Mouse (Mus musculus) midbrain, embryonic 11.5 days (tissue): ENCODE results near the gene Medag. TPM values are rescaled to one million over a fixed set of nuclear protein-coding genes. Genes with fewer than 3 reads are reported as not detected.

Experiments used
- ATAC-seq: fragments of 200-750 bp; cut with Nextera tagmentation; 2 replicates; pipeline ENCODE4 v1.8.0; 2017; ENCODE audit warnings: moderate TSS enrichment, moderate library complexity; ENCODE audit not compliant: low FRiP score
- DNase-seq: peaks from one replicate; pipeline ENCODE4 v3.0.0; 2015; ENCODE audit warnings: low spot score; ENCODE audit errors: missing footprints
- H3K27ac ChIP-seq: fragments of 300-500 bp; sonication (generic); 2 replicates; pipeline ENCODE4 v1.5.1; 2014; ENCODE audit warnings: low read depth, low read length
- H3K27me3 ChIP-seq: fragments of 300-500 bp; sonication (generic); 2 replicates; pipeline ENCODE4 v1.6.1; 2014; ENCODE audit warnings: mild to moderate bottlenecking, low read length, moderate library complexity, mixed read lengths; ENCODE audit not compliant: control insufficient read depth, insufficient read depth
- H3K36me3 ChIP-seq: fragments of 300-500 bp; sonication (generic); 2 replicates; pipeline ENCODE4 v1.6.1; 2014; ENCODE audit warnings: mild to moderate bottlenecking, low read length, moderate library complexity, mixed read lengths; ENCODE audit not compliant: control insufficient read depth, insufficient read depth
- H3K4me1 ChIP-seq: fragments of 300-500 bp; sonication (generic); 2 replicates; pipeline ENCODE4 v1.6.1; 2014; ENCODE audit warnings: low read length; ENCODE audit not compliant: control insufficient read depth, insufficient read depth
- H3K4me2 ChIP-seq: fragments of 300-500 bp; sonication (generic); 2 replicates; pipeline ENCODE4 v1.6.1; 2014; ENCODE audit warnings: mild to moderate bottlenecking, moderate library complexity
- H3K4me3 ChIP-seq: fragments of 300-500 bp; sonication (generic); 2 replicates; pipeline ENCODE4 v1.5.1; 2014; ENCODE audit warnings: low read depth, low read length
- H3K9ac ChIP-seq: fragments of 300-500 bp; sonication (generic); 2 replicates; pipeline ENCODE4 v1.6.1; 2014; ENCODE audit warnings: low read length
- H3K9me3 ChIP-seq: fragments of 300-500 bp; sonication (generic); 2 replicates; pipeline ENCODE4 v1.6.1; 2016; ENCODE audit warnings: low read length; ENCODE audit not compliant: control insufficient read depth
- WGBS: fragments of 180-500 bp; shearing (Covaris S2); extraction: QIAGEN DNeasy Blood & Tissue Kit; methylation state at CpG from one replicate; pipeline ENCODE4 v1.1.7; 2014; 5-methylcytosine and 5-hydroxymethylcytosine counted together
- polyA plus RNA-seq: library from polyadenylated mRNA; unstranded; fragments of >200 nt; fragmentation: Nextera tagmentation; extraction: Ambion mirVana; gene quantifications from 2 replicates; pipeline ENCODE4 v1.2.1, GENCODE M21; 2014

Medag gene
- polyA plus RNA-seq, result 0.51 and 0.66 TPM in 2 replicates

DNA sequence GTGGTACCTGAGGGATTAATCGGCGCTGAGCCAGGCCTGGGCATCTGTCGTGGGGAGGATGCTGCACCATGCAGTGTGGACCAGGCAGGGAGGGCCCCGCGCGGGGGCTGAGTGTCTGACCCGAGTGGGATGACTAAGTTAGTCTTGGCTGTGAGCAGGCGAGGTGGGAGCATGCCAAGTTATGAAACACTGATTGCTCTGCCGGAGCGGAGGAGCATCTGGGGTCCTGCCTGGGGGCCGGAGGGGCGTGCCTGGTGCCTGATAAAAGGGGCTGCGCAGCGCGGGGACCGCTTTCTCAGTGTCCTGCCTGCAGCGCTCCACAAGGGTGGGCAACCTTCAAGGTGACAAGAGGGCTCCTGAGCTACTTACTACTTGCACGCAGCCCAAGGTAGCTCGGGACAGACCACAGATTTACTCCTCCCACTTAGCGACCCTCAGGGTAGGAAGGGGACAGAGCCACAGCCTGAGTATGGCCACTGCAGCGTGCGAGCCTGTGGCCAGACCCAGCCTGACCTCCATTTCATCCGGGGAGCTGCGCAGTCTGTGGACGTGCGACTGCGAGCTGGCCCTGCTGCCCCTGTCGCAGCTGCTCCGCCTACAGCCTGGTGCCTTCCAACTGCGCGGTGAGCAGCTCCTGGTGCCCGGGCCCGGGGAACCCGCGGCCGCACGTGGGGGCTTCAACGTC is at the start of gene Medag:
Medag (plus strand) TSS at position 241 of the 685 bp plus-strand sequence.
- H3K27me3 ChIP-seq, result peaks cover 9% of the 10 kb centered on the region
- peaks cover 11% of the 10 kb centered on the region for H3K4me1 ChIP-seq
- peak within 1 kb of the TSS; percentile 27 for H3K4me3 ChIP-seq
- peak within 1 kb of the TSS; percentile 56 for H3K4me2 ChIP-seq
- peak; percentile 92 for DNase-seq
- 4% methylated on average over 38 of the region's 38 CpGs for WGBS
- no peaks in the 10 kb centered on the region for H3K9me3 ChIP-seq
- H3K36me3 ChIP-seq, result no peaks in the 10 kb centered on the region
- peak within 1 kb of the TSS; percentile 63 for H3K9ac ChIP-seq
- peak; percentile 76 for ATAC-seq
- H3K27ac ChIP-seq, result no peak within 1 kb of the TSS

DNA sequence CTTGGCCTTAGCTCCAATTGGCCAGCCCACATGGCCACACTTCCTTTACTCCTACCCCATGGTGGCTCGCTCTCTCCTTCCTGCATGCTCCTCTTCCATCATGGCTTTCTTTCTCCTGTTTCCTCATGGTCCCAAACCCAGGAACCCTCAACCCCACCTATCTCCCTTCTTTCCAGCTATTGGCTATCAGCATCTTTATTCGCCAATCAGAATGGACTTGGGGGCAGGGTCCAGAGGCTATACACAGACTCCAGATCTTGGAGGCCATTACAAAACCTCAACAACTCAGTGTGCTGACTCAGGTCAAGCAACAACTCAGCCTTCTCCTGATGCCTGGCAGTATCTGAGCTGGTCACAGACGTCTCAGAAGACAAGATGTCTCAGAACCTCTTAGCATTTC is 48.9 kb upstream of the Medag start:
- WGBS, result 91% methylated on average over 3 of the region's 3 CpGs

DNA sequence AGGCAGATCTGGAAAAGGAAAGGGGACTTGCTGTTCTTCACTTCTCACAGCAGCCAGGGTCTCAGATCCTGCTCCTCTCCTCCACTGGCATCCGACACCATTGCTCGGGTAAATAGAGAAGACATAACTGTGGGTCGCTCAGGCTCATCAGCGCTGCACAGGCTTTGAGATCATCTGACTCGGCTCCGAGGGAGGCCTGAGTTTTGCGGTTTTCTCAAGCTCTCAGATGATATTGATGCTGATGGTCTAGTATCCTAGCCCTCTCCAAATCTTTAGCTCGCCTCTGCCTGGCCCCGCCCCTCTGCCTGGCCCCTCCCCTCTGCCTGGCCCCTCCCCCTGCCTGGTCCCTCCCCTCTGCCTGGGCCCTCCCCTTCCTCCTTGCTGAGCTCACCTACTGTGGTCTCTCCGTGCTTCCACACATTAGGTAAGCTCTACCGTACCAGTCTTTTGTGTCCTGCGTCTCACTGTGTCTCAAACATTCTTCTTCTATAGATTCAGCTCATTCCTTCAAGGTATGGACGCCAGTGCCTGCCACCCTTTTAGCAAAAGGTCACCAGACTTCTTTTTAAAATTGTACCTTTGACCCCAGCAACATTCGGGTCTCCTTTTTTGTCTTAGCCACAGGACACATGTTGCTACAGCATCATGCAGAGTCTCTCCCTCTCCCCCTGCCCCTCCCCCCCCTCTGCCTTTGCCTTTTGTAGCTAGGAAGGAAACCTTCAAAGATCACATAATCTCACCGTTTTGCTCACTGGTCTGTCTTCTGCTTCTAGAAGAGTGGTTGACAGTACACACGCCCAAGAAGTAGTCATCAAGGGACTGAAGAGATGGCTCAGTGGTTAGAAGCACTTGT is 47.4 kb upstream of the Medag start:
- Histone ChIP-seq H3K27me3 (no peaks in the 10 kb centered on the region), H3K4me2 (no peak overlapping the region), H3K4me3 (no peak overlapping the region), H3K4me1 (no peaks in the 10 kb centered on the region), H3K36me3 (no peaks in the 10 kb centered on the region), H3K27ac (no peak overlapping the region), H3K9ac (no peak overlapping the region), H3K9me3 (peaks cover 2% of the 10 kb centered on the region; the same call in 1 of the 2 replicates)
- no peak for DNase-seq
- 55% methylated on average over 16 of the region's 16 CpGs for WGBS
- ATAC-seq, result no peak

More for the DNA sequence above, 48.9 kb upstream of the Medag start:
- DNase-seq, result no peak
- H3K27me3 ChIP-seq, result no peaks in the 10 kb centered on the region
- peaks cover 2% of the 10 kb centered on the region; the same call in 1 of the 2 replicates for H3K9me3 ChIP-seq
- H3K4me3 ChIP-seq, result no peak overlapping the region
- H3K4me1 ChIP-seq, result no peaks in the 10 kb centered on the region
- H3K9ac ChIP-seq, result no peak overlapping the region
- H3K27ac ChIP-seq, result no peak overlapping the region
- no peak for ATAC-seq
- H3K4me2 ChIP-seq, result no peak overlapping the region
- H3K36me3 ChIP-seq, result no peaks in the 10 kb centered on the region

DNA sequence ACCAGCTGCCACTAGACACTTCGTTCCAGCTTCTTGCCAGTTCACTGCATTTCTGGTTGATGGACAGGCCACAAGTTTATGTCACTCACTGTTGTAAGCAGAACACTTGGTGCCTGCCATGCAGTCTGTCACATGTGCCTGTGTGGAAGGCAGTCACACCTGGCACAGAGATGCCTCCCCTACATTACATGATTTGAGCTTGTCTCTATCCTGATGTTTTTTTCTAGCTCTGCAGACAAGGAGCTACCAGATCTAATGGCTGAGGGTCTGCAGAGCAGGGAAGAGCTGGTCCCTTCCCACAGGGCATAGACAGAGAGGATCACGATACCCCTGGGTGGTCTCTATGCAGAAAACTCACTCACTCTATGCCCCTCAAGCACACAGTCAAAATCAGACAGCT is 44.5 kb upstream of the Medag start:
- Histone ChIP-seq H3K27ac (no peak overlapping the region), H3K9ac (no peak overlapping the region), H3K4me1 (no peaks in the 10 kb centered on the region; the same call in 1 of the 2 replicates), H3K36me3 (no peaks in the 10 kb centered on the region), H3K27me3 (no peaks in the 10 kb centered on the region), H3K9me3 (no peaks in the 10 kb centered on the region), H3K4me3 (no peak overlapping the region), H3K4me2 (no peak overlapping the region)
- 71% methylated on average over 2 of the region's 2 CpGs for WGBS
- DNase-seq (no peak), ATAC-seq (no peak)

DNA sequence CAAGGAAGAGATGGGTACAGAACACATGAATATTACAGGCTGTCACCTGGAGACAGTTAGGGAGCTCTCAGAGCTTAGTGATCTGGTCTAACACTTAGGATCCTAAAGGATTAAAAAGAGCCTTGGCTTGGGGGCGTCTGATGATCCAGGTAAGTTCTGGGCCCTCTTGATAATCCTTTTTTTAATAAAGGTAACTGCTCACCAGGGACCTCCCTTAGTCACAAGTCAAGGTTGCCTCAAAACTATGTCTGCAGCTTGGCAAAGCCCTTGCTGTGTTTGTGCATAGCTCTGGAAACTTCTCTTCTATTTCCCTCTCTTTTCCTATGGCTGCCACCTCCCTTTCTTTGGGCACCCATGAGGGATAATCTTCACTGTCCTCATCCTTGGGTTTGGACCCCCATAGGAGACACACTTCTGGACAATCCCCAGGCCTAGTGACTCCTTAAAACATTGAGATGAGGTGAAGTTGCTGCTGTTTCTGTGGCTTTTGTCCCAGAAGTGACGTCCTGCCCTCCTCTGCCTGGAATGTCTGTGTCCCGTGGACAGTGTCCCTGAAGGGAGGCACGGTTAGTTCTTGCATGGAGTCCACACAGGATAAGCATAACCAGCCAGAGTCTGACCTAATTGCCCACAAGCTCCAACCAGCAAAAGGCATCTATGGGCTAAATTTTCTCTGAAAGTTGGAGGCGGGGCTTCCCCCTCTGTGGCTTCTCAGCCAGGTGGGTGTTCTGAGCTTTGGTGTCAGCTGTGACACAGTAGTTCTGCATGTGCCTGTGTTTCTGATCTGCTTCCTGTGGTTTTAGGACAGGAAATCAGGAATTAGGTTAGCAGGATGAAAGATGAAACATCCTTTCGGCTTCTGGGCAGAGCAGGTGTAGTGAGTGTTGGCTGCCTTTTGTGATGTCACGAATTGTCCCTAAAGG is 43.7 kb upstream of the Medag start:
- no peaks in the 10 kb centered on the region for H3K36me3 ChIP-seq
- WGBS, result 69% methylated on average over 7 of the region's 7 CpGs
- ATAC-seq, result no peak
- no peak overlapping the region for H3K4me2 ChIP-seq
- no peaks in the 10 kb centered on the region for H3K27me3 ChIP-seq
- H3K4me3 ChIP-seq, result no peak overlapping the region
- no peak overlapping the region for H3K27ac ChIP-seq
- no peaks in the 10 kb centered on the region for H3K9me3 ChIP-seq
- no peaks in the 10 kb centered on the region; the same call in 1 of the 2 replicates for H3K4me1 ChIP-seq
- DNase-seq, result no peak
- no peak overlapping the region for H3K9ac ChIP-seq

DNA sequence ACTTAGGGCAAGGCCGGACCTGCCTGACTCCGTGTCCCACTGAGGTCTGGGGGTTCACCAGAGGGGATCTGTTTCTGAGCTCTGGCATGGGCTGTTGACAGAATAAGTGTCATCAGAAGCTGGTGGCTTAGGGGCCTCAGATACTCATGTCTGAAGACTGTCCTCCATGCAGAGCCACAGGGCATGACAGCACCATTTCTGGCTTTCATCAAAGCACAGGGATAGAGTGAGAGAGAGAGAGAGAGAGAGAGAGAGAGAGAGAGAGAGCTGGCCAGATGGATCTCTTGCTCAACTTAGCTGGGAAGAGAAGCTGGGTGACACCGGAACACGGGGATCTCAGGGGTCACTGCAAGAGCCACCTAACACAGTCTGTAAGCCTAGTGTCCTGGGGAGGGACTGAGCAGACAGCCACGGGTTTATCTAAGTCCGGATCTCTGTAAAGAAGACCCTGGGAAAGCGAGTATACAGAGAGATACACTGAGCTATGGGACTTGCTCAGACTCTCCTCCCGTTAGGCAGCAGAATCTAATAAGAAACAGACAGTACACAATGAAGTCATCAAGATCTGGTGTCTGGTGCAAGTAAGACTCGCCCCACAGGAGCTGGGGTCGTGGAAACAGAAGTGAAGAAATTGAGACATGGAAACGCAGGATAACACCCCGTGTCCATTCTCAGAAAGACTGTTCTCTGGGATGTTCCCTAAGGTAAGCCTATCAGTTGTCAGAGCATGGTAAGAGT is 42.8 kb upstream of the Medag start:
- ATAC-seq (no peak), DNase-seq (no peak)
- H3K27ac ChIP-seq, result no peak overlapping the region
- H3K4me3 ChIP-seq, result no peak overlapping the region
- H3K9me3 ChIP-seq, result no peaks in the 10 kb centered on the region
- H3K36me3 ChIP-seq, result no peaks in the 10 kb centered on the region
- no peaks in the 10 kb centered on the region for H3K27me3 ChIP-seq
- H3K9ac ChIP-seq, result no peak overlapping the region
- no peak overlapping the region for H3K4me2 ChIP-seq
- WGBS, result 73% methylated on average over 12 of the region's 12 CpGs
- no peaks in the 10 kb centered on the region; the same call in 1 of the 2 replicates for H3K4me1 ChIP-seq

DNA sequence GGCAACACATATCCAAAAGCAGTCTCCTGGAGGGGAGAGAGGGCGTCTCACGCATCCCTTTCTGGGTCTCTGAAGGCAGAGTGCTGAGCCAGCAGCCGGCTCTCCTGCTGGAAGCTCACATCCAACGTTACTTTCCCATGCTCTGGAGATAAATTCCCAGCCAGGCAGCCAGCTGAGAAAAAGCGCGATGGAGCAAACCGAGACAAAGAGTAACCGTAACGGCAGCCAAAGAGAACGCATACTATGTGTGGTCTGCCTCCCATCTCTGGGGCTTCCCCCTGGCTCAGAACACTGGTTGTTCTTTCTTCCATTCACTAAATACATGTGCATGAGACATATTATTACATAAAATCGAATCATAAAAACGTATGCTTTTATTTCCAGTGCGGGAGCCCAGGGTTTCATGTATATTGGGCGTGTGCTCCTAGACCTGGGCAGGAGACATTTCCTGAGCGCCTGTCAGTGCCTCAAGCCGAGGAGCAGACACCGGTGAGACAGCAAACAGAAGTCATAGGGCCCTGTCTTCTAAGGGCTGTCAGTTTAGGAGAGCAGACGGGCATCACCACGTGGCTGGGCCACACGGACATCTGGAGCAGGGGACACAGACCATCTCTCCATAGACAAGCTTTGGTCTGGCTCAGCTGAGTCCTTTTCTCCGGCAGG is 42.0 kb upstream of the Medag start:
- H3K4me2 ChIP-seq, result no peak overlapping the region
- no peaks in the 10 kb centered on the region; the same call in 1 of the 2 replicates for H3K4me1 ChIP-seq
- H3K9me3 ChIP-seq, result no peaks in the 10 kb centered on the region
- no peak overlapping the region for H3K9ac ChIP-seq
- DNase-seq (no peak), ATAC-seq (no peak)
- 75% methylated on average over 21 of the region's 21 CpGs for WGBS
- H3K27me3 ChIP-seq, result no peaks in the 10 kb centered on the region
- H3K36me3 ChIP-seq, result no peaks in the 10 kb centered on the region
- no peak overlapping the region for H3K4me3 ChIP-seq
- H3K27ac ChIP-seq, result no peak overlapping the region

DNA sequence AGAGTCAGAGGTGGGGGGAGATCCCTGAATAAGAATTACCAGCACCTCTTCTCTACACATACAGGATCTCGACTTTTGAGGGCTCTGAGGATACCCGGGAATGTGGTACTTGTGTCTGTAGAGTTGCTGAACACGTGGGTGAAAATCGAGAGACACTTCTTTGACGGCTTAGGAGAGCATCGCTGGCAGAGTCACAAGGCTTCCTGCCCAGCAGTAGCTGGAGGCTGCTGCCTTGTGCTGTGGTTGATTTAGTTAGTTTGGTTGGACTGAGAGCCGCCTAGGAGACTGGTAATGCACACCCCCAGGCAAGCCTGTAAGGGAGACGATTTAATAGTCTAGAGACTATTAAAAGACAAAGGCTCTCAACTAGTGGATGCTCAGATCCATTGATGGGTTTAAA is 39.5 kb upstream of the Medag start:
- no peak overlapping the region for H3K4me3 ChIP-seq
- DNase-seq (no peak), ATAC-seq (no peak)
- H3K27ac ChIP-seq, result no peak overlapping the region
- H3K9me3 ChIP-seq, result no peaks in the 10 kb centered on the region
- H3K9ac ChIP-seq, result no peak overlapping the region
- H3K4me1 ChIP-seq, result peaks cover 8% of the 10 kb centered on the region
- no peaks in the 10 kb centered on the region for H3K27me3 ChIP-seq
- H3K36me3 ChIP-seq, result no peaks in the 10 kb centered on the region
- whole genome bisulfite sequencing, result 91% methylated on average over 8 of the region's 8 CpGs
- H3K4me2 ChIP-seq, result no peak overlapping the region
